Mouse (Mus musculus) forebrain, embryonic 14.5 days (tissue): ENCODE results near the gene Tcp11x2. TPM values are rescaled to one million over a fixed set of nuclear protein-coding genes. Genes with fewer than 3 reads are reported as not detected.

Experiments used
- ATAC-seq: fragments of 200-750 bp; cut with Nextera tagmentation; 2 replicates; pipeline ENCODE4 v1.8.0; 2017; ENCODE audit warnings: mild to moderate bottlenecking, moderate library complexity
- DNase-seq: peaks from one replicate; pipeline ENCODE4 v3.0.0-alpha.2; 2015; ENCODE audit warnings: low spot score
- H3K27ac ChIP-seq: fragments of 300-500 bp; sonication (generic); 2 replicates; pipeline ENCODE4 v1.5.1; 2014; ENCODE audit warnings: low read depth, mild to moderate bottlenecking, control low read depth, low read length, moderate library complexity
- H3K27me3 ChIP-seq: fragments of 300-500 bp; sonication (generic); replicated peaks from 2 replicates; pipeline ENCODE4 v1.6.1; 2014; ENCODE audit warnings: low read length, control low read depth, mixed read lengths; ENCODE audit not compliant: control insufficient read depth, insufficient read depth
- H3K36me3 ChIP-seq: fragments of 300-500 bp; sonication (generic); 2 replicates; pipeline ENCODE4 v1.6.1; 2014; ENCODE audit warnings: low read length, control low read depth; ENCODE audit not compliant: control insufficient read depth, insufficient read depth
- H3K4me1 ChIP-seq: fragments of 300-500 bp; sonication (generic); 2 replicates; pipeline ENCODE4 v1.6.1; 2014; ENCODE audit warnings: antibody characterized with exemption, low read length, control low read depth; ENCODE audit not compliant: control insufficient read depth, insufficient read depth
- H3K4me2 ChIP-seq: fragments of 300-500 bp; sonication (generic); 2 replicates; pipeline ENCODE4 v1.6.1; 2014; ENCODE audit warnings: mild to moderate bottlenecking, control low read depth, low read length
- H3K4me3 ChIP-seq: fragments of 300-500 bp; sonication (generic); 2 replicates; pipeline ENCODE4 v1.5.1; 2014; ENCODE audit warnings: low read depth, low read length, control low read depth
- H3K9ac ChIP-seq: fragments of 300-500 bp; sonication (generic); 2 replicates; pipeline ENCODE4 v1.6.1; 2014; ENCODE audit warnings: mild to moderate bottlenecking, low read length, control low read depth, moderate library complexity
- H3K9me3 ChIP-seq: fragments of 300-500 bp; sonication (generic); replicated peaks from 2 replicates; pipeline ENCODE4 v1.6.1; 2016; ENCODE audit warnings: low read length, control low read depth, mixed read lengths; ENCODE audit not compliant: control insufficient read depth
- WGBS: fragments of 180-500 bp; shearing (Covaris S2); extraction: QIAGEN DNeasy Blood & Tissue Kit; methylation state at CpG from one replicate; pipeline ENCODE4 v1.1.7; 2014; 5-methylcytosine and 5-hydroxymethylcytosine counted together
- polyA plus RNA-seq: library from polyadenylated mRNA; unstranded; fragments of >200 nt; fragmentation: Nextera tagmentation; extraction: Ambion mirVana; gene quantifications from 2 replicates; pipeline ENCODE4 v1.2.1, GENCODE M21; 2014

Tcp11x2 gene
- polyA plus RNA-seq, 1 experiment from 2014 or later = not detected

- no peaks in the 10 kb centered on the region for H3K9me3 ChIP-seq
- 0 out of 2 replicates have a peak, but pooled peaks cover 2% of the 10 kb centered on the region for H3K27me3 ChIP-seq
- ATAC-seq (no peak), DNase-seq (no peak)
- 67% methylated on average over 3 of the region's 3 CpGs for WGBS
- no peak overlapping the region for H3K9ac ChIP-seq
- H3K36me3 ChIP-seq = no peaks in the 10 kb centered on the region
- H3K4me2 ChIP-seq = no peak overlapping the region
- no peaks in the 10 kb centered on the region for H3K4me1 ChIP-seq
- H3K4me3 ChIP-seq = no peak overlapping the region
- H3K27ac ChIP-seq = no peak overlapping the region
Observed at GRCm38 (mm10) chrX:135687802-135688201, 5.8 kb downstream of the Tcp11x2 start.

- DNase-seq = no peak
- no peak overlapping the region for H3K4me3 ChIP-seq
- 84% methylated on average over 2 of the region's 2 CpGs for WGBS
Observed at GRCm38 (mm10) chrX:135681858-135682257, 11.7 kb downstream of the Tcp11x2 start.

DNA sequence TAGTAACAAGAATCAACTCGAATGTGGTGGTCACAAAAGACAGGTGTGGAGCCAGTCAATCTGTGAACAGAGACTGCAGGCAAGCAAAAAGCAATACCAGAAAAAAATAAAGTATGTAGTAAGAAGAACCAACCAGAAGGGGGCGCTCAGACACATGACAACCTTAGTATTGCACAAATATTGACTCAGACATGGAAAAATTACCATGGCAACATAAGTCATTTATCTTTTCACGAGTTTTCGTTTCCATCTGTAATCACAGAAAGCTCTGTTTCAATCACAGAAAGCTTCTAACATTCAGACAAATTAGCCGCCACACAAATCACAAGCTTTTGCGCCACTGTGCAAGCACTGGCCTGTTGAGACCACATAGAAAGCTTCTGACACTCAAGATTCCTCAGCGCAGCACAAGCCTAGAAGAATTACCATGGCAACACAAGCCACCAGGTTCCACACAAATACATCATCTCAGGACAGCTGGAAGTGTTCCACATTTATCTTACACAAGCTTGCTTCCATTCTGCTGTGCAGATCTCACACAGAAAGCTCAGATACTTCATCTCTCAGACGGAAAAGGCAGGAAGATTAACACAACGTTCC lies 41.3 kb downstream of the Tcp11x2 start:
- DNase-seq (peak; percentile 55), ATAC-seq (peak; percentile 57; the same call in 1 of the 2 replicates)
- 48% methylated on average over 9 of the region's 9 CpGs for WGBS
- no peak overlapping the region for H3K9ac ChIP-seq
- H3K4me3 ChIP-seq = no peak overlapping the region
- no peaks in the 10 kb centered on the region for H3K4me1 ChIP-seq
- no peaks in the 10 kb centered on the region for H3K9me3 ChIP-seq
- H3K27ac ChIP-seq = no peak overlapping the region
- no peaks in the 10 kb centered on the region for H3K27me3 ChIP-seq
- H3K4me2 ChIP-seq = no peak overlapping the region
- no peaks in the 10 kb centered on the region for H3K36me3 ChIP-seq

More at GRCm38 (mm10) chrX:135681858-135682257, 11.7 kb downstream of the Tcp11x2 start:
- Histone ChIP-seq H3K9me3 (no peaks in the 10 kb centered on the region), H3K4me1 (no peaks in the 10 kb centered on the region), H3K27me3 (no peaks in the 10 kb centered on the region; the same call in 1 of the 2 replicates), H3K27ac (no peak overlapping the region), H3K36me3 (no peaks in the 10 kb centered on the region), H3K9ac (no peak overlapping the region), H3K4me2 (no peak overlapping the region)
- ATAC-seq = no peak

DNA sequence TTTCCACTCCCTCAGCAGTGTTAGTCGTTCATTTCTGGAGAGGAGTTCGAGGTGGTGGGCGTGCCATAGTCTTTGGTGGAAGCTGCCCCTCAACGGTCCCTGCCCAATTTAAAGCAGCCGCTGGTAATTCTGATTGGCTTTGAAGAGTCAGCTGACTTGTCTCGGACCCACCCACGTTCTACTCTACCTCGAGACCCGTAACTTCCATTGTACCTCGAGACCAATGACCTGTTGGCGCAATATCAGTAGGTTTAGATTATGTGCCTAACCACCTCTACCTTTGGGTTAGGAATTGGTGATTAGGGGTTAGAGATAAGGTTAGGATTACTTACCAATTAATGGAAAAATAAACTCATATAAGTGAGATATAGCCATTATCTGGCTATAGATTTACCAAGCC lies 66.0 kb downstream of the Tcp11x2 start, which contains the start of gene Prame:
Prame (minus strand) TSS at position 101 of the 400 bp plus-strand sequence.
- Histone ChIP-seq H3K27me3 (no peaks in the 10 kb centered on the region), H3K9me3 (no peaks in the 10 kb centered on the region), H3K9ac (no peak within 1 kb of the TSS), H3K4me1 (no peaks in the 10 kb centered on the region), H3K4me2 (no peak within 1 kb of the TSS), H3K4me3 (no peak within 1 kb of the TSS), H3K27ac (no peak within 1 kb of the TSS), H3K36me3 (no peaks in the 10 kb centered on the region)
- ATAC-seq = no peak
- WGBS = 90% methylated on average over 11 of the region's 11 CpGs
- no peak for DNase-seq

Other genes starting within 250 kb of the Tcp11x2 start
- not detected in 2 replicates for gene AV320801, start 199.2 kb downstream of the Tcp11x2 start, polyA plus RNA-seq
- gene Nxf7, start 95.0 kb downstream of the Tcp11x2 start, polyA plus RNA-seq = not detected in 2 replicates
- not detected in 2 replicates for gene Prame, start 66.1 kb downstream of the Tcp11x2 start, polyA plus RNA-seq
- gene Tmsb15a, start 31.5 kb upstream of the Tcp11x2 start, polyA plus RNA-seq = not detected in 2 replicates
- gene Armcx5, start 48.9 kb upstream of the Tcp11x2 start, polyA plus RNA-seq = 7.6 TPM in 2 replicates
- gene Gprasp1, start 48.9 kb upstream of the Tcp11x2 start, polyA plus RNA-seq = 94.4 and 118 TPM in 2 replicates
- 88.2 and 104 TPM in 2 replicates for gene Bhlhb9, start 103.8 kb upstream of the Tcp11x2 start, polyA plus RNA-seq
- gene Gprasp2, start 145.2 kb upstream of the Tcp11x2 start, polyA plus RNA-seq = 100 and 111 TPM in 2 replicates